In genomic region chr15:69252095-69252494, GRCm38 (mm10) we compare ENCODE assay signal across 23 mouse cellular contexts.
DNase-seq lines count a peak whose midpoint lies in the region; ATAC-seq and TF ChIP-seq lines count a peak whose summit lies in the region.
"Had no signal": no experiment of that assay in that cellular context is flagged by ENCODE, and none has a peak within 500 bp of the region (broad histone marks: within the 10 kb centered on the region; RNA-seq: fewer than 3 reads in every experiment).

No protein-coding gene starts in this region.

- no peak overlapping the region for H3K4me3 ChIP-seq in kidney, embryonic 14.5 days (ENCODE audit: low read length)
- H3K4me3 ChIP-seq in liver, adult 2 months (ENCODE audit: insufficient read depth, low read depth, low read length), result no peak overlapping the region

- no peaks in the 10 kb centered on the region for H3K27me3 ChIP-seq in kidney, embryonic 14.5 days (ENCODE audit: control insufficient read depth, insufficient read depth, low read length)
- no peaks in the 10 kb centered on the region for H3K27me3 ChIP-seq in liver, adult 2 months (ENCODE audit: control insufficient read depth, insufficient read depth, low read length)
- no peaks in the 10 kb centered on the region for H3K27me3 ChIP-seq in Patski
- H3K27me3 ChIP-seq: CH12.LX had no signal

- no peaks in the 10 kb centered on the region for H3K36me3 ChIP-seq in kidney, embryonic 14.5 days (ENCODE audit: control insufficient read depth, insufficient read depth, low read length)
- no peaks in the 10 kb centered on the region for H3K36me3 ChIP-seq in liver, adult 2 months (ENCODE audit: control insufficient read depth, insufficient read depth, low read length)
- H3K36me3 ChIP-seq: G1E had no signal

- ATAC-seq in kidney, embryonic 14.5 days (ENCODE audit: low FRiP score, low TSS enrichment), result no peak
- ATAC-seq in Patski, result peak; percentile 69
- ATAC-seq: activated CD4-positive, CD25-positive, alpha-beta regulatory T cell, adult 4 months; CD4-positive, CD25-positive, alpha-beta regulatory T cell, adult 4 months had no signal

- TF ChIP-seq POLR2A in liver, adult 2 months (IDR thresholded peaks at IDR 0.05; ENCODE audit: extremely low read depth, insufficient read depth, low read length), result no peak

- no peak for TF ChIP-seq CTCF in liver, adult 2 months (IDR thresholded peaks at IDR 0.05; ENCODE audit: low read depth, low read length)
- TF ChIP-seq CTCF in Patski (IDR thresholded peaks at IDR 0.05), result no peak

- POLR2A ChIA-PET in Patski (lab: Charles Lee), result no interaction called here

- DNase-seq in kidney, adult 9 months, result peak; percentile 8
- peak; percentile 60 for DNase-seq in liver, adult 2 months (ENCODE audit: extremely low read depth, low read depth, low spot score)
- DNase-seq in liver (no peak), Patski (ENCODE audit: low read depth, low spot score) (peak; percentile 24)
- DNase-seq in Muller cell, postnatal 12 days (ENCODE audit: inconsistent ontology term), result peak; percentile 56
- no peak for DNase-seq in ovary, adult 18-20 months (ENCODE audit: low spot score)
- no peak for DNase-seq in thymus, postnatal 4 days
- DNase-seq: adrenal gland, adult 2 months; adrenal gland, adult 8-10 months; adrenal gland, postnatal 10 days; adrenal gland, postnatal 14 days; adrenal gland, postnatal 25 days; adrenal gland, postnatal 36 days; B cell, adult 2 months; cerebellum, adult 11 months; cerebellum, adult 11-12 months; cerebellum, adult 18-20 months; cerebellum, adult 2 months had no signal

- no peaks in the 10 kb centered on the region for H3K9me3 ChIP-seq in kidney, embryonic 14.5 days (ENCODE audit: control insufficient read depth, low read length)

- in situ Hi-C loops in Patski (cut with MboI; ENCODE audit: low pct_unique_long_range_greater_than_20kb), result no loop called here

- CTCF ChIA-PET in Patski (lab: Charles Lee), result interaction anchor here (1.5 kb wide), 1 partner anchor 11 kb away, joined by 5 read pairs; no protein-coding TSS in a partner anchor

- no peaks in the 10 kb centered on the region for H3K4me1 ChIP-seq in kidney, embryonic 14.5 days (ENCODE audit: control insufficient read depth, insufficient read depth, low read length)
- H3K4me1 ChIP-seq in liver, adult 2 months (ENCODE audit: control insufficient read depth, insufficient read depth, low read length), result no peaks in the 10 kb centered on the region

- 78% methylated on average over 3 of the region's 3 CpGs for WGBS in kidney, embryonic 14.5 days
- 48% methylated on average over 3 of the region's 3 CpGs for WGBS in liver, adult 2 months

- no peak overlapping the region for H3K27ac ChIP-seq in kidney, embryonic 14.5 days (ENCODE audit: low read depth, low read length)
- no peak overlapping the region for H3K27ac ChIP-seq in liver, adult 2 months (replicated peaks; ENCODE audit: insufficient read depth, low read depth, low read length)

- no peaks in the 10 kb centered on the region for H3K79me2 ChIP-seq in liver, adult 2 months (ENCODE audit: control insufficient read depth, insufficient read depth, low read length)

- no peak overlapping the region for H3K4me2 ChIP-seq in kidney, embryonic 14.5 days (replicated peaks; ENCODE audit: low read depth, low read length)

- H3K9ac ChIP-seq in kidney, embryonic 14.5 days (ENCODE audit: low read depth, low read length), result no peak overlapping the region
- no peak overlapping the region for H3K9ac ChIP-seq in liver, adult 2 months (ENCODE audit: low read depth, low read length)

Comparison
In these comparisons a context has a peak if more than half of its experiments do, and no peak if none do; other contexts are left out.
1. DNase-seq: peak in kidney, adult 9 months (single experiment), liver, adult 2 months (single experiment), Muller cell, postnatal 12 days (single experiment) and Patski (single experiment); none in liver (single experiment), ovary, adult 18-20 months (single experiment) and thymus, postnatal 4 days (single experiment).